Mouse (Mus musculus) gastrocnemius, adult 8-10 months (tissue): Measurements from ENCODE around the gene Tubal3. TPM values are rescaled to one million over a fixed set of nuclear protein-coding genes. Genes with fewer than 3 reads are reported as not detected.

ENCODE experiments used
- DNase-seq, 2 experiments: peaks; one replicate each; pipeline ENCODE4 v3.0.0; 2022; ENCODE audit warnings: low spot score in 2 of 2
- microRNA-seq: library from miRNA; unstranded; fragments of <30 nt; microRNA quantifications from one replicate; pipeline ENCODE4 v1.2.0, GENCODE M21; 2022
- total RNA-seq, 4 experiments: library from RNA; stranded (reverse); gene quantifications; 2 replicates each; pipeline ENCODE4 v1.2.4; 2022

Gene Tubal3
- total RNA-seq, 4 experiments from 2014 or later = not detected

DNA sequence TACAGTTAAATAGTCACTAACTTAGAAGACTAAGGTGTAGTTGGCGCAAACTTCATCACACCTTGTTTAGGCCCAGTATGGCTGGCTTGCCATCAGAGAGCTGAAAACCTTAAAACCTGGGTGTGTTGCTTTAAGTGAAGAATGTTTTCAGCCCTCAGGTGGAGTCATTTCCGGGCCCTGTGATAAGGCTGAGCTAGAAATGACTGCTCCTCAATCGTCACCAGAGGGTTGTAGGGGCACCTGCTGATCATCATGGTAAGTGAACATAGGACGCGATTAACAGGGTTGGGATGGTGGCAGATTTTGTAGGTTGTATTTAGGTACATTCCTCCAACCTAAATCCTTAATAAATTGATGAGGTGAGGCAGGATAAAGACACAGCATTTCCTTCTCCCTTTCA lies 6.4 kb downstream of the Tubal3 start:
- DNase-seq = no peak

DNA sequence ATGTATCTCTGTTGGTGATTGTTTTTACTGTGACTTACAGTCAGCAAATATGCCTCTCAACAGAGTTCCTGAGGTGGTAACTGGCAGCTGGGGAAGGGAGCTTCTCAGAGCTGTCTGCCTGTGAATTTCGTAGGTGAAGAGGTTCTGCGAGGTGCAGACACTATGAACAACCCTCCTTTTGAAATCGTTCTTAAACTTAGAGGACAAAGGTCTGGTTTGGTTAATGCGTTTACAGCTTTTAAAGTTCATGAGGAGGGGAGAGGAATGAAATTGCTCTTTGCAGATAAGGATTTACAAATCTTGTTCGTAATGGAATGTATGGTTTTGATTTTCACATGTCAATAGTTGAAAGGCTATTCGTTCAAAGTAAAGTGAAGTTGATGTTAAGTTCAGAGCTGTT lies 7.6 kb downstream of the Tubal3 start:
- no peak for DNase-seq

DNA sequence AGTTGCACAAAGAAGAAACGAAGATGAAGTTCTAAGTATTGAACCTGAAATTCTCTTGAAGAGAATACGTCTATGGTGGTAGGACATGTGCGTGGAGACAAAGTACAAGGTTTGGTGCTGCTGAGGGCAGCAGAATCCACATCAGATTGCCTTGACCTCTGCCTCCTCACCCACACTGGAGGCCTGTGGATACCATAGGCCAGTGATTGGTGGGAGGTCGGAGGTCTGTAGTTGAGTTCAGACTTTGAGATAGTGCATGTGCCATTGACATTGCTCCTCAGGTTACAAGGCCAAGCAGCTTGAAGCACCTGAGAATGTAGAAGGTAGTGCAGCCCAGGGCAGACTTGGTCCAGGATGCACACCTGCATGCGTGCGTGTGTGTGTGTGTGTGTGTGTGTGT lies 8.0 kb downstream of the Tubal3 start:
- no peak for DNase-seq

DNA sequence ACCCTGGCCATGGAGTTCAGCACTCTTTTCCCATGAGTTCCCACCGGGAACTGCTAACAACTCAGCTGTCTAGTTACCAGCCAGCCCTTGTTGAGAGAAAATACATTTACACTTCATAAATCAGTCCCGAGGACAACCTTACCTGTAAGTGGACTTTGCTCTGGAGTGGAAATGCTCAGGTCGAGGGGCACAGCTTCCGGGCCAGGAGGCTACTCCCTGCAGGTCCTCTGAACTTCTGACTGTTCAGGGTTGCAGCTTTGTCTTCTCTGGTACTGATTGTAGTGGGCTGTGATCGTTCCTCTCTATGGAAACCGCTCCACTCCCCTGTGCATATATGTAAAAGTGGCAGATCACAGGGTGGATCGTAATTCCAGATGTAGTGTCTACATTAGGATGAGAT lies 26.6 kb downstream of the Tubal3 start:
- DNase-seq = no peak

DNA sequence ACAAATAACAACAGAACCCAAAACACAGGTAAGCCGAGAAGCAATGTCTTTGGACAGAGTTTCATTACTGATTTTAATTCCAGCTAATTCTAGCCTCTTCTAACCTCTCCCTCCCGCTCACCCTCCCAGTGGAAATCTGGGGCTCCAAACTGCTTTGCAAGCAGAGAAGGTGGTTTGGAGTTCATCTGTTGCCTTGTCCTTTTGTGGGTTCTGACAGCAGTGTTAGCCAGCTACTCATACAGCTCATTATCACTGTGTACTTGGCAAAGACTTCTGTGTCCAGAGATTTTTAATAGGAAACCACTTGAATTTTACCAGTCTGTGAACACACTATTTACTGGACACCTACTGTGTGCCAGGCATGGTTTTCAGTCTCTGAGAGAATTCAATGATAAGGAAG lies 27.2 kb downstream of the Tubal3 start, which contains the start of gene Ucn3:
Ucn3 (minus strand) TSS at position 101 of the 400 bp plus-strand sequence.
- no peak for DNase-seq

DNA sequence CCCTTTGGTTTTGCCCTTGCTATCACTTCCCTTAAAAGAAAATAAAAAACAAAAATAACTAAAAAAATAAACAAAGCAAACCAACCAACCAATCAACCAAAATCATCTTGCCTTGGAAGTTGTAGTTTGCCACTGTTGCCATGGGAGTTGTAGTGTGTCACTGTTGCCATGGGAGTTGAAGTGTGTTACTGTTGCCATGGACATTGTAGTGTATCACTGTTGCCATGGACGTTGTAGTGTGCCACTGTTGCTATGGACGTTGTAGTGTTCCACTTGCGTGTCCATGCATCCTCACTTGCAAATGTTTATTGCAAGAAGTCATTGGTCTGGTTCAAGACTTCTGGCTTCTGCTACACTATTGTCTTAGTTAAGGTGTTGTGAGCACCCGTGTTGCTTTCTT lies 29.2 kb downstream of the Tubal3 start:
- no peak for DNase-seq

DNA sequence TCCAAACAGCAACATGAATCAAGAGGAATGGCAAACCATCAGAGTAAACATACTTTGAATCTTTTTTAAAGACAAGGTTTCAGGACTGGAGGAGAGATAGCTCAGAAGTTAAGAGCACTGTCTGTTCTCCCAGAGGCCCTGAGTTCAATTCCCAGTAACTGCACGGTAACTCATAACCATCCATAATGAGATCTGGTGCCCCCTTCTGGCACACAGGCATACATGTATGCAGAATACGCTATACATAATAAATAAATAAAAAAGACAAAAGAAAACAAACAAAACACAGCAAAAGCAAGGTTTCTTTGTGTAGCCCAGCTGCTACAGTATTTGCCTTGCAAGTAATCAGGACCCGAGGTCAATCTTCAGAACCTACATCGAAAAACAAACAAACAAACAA lies 31.4 kb downstream of the Tubal3 start:
- no peak for DNase-seq

DNA sequence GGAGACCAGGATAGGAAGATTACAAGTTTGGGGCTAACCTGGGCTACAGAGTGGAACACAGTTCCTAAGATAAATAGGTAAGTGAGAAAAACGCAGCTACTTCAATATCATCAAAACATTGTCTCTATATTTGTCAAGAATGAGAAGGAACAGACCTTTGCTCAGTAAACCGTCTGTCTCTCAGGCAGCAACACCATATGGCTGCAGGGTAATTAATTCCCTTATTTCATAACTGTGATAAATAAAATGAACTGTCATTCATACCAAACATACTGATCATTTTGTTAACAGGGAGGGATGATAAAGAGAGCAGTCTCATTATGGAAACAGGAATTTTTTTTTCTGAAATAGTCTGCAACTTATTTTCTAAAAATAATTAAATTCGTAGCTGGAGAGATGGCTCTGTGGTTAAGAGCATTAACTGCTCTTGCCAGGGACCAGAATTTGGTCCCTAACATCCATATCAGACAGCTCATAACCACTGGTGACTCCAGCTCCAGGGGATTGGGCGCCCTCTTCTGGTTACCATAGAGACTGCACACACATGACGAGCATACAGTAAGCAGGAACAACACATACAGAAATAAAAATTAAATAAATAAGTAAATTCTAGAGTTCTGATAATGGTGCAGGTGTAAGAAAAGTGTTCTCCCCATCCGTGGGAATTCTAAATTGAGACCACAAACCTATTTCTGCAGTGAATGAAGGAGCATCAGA lies 33.3 kb downstream of the Tubal3 start:
- no peak for DNase-seq

DNA sequence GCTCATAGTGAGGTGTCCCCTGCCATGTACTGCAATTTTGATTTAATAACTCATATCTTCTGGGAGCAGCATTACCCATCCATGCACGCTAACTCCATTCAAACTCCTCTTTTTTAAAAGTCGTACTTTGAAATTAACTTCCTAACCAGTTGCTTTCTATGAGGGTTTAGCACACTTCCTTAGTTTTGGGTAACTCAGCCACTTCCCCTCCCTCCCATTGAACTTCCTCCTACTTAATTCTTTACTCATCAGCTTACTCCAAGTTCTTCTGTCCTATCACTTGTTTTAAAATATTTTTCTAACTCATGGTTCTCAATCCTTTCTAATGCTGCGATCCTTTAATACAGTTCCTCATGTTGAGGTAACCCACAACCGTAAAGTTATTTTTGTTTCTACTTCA lies 50.8 kb downstream of the Tubal3 start:
- DNase-seq = no peak

Small RNA genes within 50 kb of the gene (microRNA-seq; reads per million reads assigned to microRNA genes)
- not detected for gene Gm22460

Other genes starting within 250 kb of the Tubal3 start
- gene Calml3, start 114.0 kb upstream of the Tubal3 start, total RNA-seq = not detected
- 1 to 10 TPM in 2 of 4 experiments, not detected in 2; 1.1 to 2.2 TPM for gene Calm4, start 80.5 kb upstream of the Tubal3 start, total RNA-seq
- gene Calm5, start 64.1 kb upstream of the Tubal3 start, total RNA-seq = not detected
- gene Net1, start 54 bp upstream of the Tubal3 start, total RNA-seq = 10 to 100 TPM; 35.0 to 54.8 (median 44.8) TPM
- gene Ucn3, start 27.1 kb downstream of the Tubal3 start, total RNA-seq = not detected
- 1 to 10 TPM; 1.4 to 5.5 (median 2.6) TPM for gene Akr1c14, start 130.7 kb downstream of the Tubal3 start, total RNA-seq
- under 1 TPM in 1 of 4 experiments, not detected in 3; 0.22 TPM for gene Akr1c18, start 232.4 kb downstream of the Tubal3 start, total RNA-seq